Mouse (Mus musculus): ENCODE data around the gene Ubald2. TPM values are rescaled to one million over a fixed set of nuclear protein-coding genes. Genes with fewer than 3 reads are reported as not detected.

Gene Ubald2
- polyA plus RNA-seq, 1 experiment, result 733 TPM

DNA sequence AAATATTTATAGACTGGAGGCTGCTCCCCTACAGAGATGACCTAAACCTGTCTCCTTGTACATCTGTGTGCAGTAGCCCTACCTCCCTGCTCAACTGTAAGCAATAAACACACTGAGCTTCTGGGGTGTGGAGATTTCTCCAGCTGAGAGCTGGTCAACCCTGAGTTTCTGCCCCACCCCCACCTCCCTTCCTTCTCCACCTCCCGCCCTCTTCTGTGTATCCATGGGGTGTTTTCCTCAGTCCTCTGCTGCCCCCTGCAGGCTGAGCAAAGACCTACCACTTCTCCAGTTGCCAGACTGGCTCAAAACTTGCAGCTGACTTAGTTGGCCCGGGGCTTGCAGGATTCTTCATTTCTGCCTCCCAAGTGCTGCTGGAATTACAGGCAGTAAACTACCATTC lies 29.9 kb downstream of the Ubald2 start:
- TF ChIP-seq GATA1 (IDR thresholded peaks at IDR 0.05; ENCODE audit: low read length), result no peak

- no peak for TF ChIP-seq GATA1 (IDR thresholded peaks at IDR 0.05; ENCODE audit: low read length)
Measured at GRCm38 (mm10) chr11:116466141-116466540, 32.2 kb downstream of the Ubald2 start, which contains the start of gene Qrich2. Gene Qrich2, minus strand, starts transcription at chr11:116466241.

GRCm38 (mm10) chr11:116470249-116470648 lies 36.4 kb downstream of the Ubald2 start:
- no peak for TF ChIP-seq GATA1 (IDR thresholded peaks at IDR 0.05; ENCODE audit: low read length)

GRCm38 (mm10) chr11:116470896-116471295 lies 37.0 kb downstream of the Ubald2 start:
- no peak for TF ChIP-seq GATA1 (IDR thresholded peaks at IDR 0.05; ENCODE audit: low read length)

DNA sequence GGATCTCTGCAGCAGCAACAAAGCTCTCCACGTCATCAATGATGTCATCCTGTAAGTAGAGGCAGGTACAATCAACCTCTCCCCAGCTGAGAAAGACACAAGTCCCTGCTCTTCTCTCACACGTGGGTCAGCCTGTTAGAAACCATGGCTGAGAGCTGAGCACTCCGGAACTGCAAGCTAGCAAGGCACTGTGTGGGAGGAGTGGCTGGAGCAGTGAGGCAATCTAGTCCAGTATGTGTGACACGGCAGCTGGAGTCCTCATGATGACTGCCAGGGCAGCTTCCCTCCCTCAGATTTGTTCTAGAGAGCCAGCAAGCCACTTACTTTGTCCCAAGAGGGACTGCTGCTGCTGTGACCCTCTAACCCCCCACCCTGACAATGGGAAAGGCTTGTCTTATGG lies 38.4 kb downstream of the Ubald2 start:
- TF ChIP-seq GATA1 (IDR thresholded peaks at IDR 0.05; ENCODE audit: low read length), result no peak

- TF ChIP-seq GATA1 (IDR thresholded peaks at IDR 0.05; ENCODE audit: low read length), result no peak
Measured at GRCm38 (mm10) chr11:116476041-116476440, 42.1 kb downstream of the Ubald2 start.

DNA sequence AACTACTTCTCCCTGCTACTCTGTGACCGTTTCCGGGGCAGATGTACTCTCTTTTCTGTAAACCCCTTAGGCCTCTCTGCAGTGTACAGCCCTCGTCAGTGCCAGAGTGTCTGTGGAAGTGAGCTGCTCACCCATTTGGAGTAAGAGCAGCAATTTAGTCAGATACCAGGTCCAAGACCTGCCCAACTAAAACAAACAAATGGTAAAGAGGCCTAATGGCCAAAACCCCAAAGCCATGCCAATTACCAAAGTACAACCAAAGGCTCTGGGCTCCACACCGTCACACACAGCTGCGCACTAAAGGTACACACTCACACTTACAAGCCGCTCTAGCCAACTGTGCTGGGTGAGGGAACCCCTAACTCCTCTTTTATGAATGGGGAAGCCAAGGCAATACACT lies 42.8 kb downstream of the Ubald2 start:
- no peak for TF ChIP-seq GATA1 (IDR thresholded peaks at IDR 0.05; ENCODE audit: low read length)

- no peak for TF ChIP-seq GATA1 (IDR thresholded peaks at IDR 0.05; ENCODE audit: low read length)
Measured at GRCm38 (mm10) chr11:116477160-116477759, 43.4 kb downstream of the Ubald2 start.

GRCm38 (mm10) chr11:116478978-116479377 lies 45.1 kb downstream of the Ubald2 start:
- TF ChIP-seq GATA1 (IDR thresholded peaks at IDR 0.05; ENCODE audit: low read length), result no peak

DNA sequence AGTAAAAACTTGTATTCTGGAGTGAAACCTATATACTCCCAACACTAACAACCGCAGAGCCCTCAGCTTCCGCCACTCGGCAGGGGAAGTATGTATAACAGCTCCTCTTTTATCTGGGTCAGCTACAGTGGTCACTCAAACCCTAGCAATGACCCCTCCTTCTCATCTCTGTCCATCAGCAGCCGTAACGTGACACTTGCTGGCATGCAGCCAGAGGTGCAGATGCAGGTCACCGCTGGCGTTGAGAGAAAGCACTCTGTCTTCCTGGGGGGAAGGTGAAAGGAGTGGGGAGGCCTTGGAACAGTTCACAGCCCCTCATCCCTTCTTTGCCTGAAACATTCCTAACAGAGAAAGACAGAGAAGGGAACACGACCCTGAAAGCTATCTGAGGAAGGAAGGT lies 45.9 kb downstream of the Ubald2 start:
- no peak for TF ChIP-seq GATA1 (IDR thresholded peaks at IDR 0.05; ENCODE audit: low read length)

GRCm38 (mm10) chr11:116480975-116481374 lies 47.1 kb downstream of the Ubald2 start:
- no peak for TF ChIP-seq GATA1 (IDR thresholded peaks at IDR 0.05; ENCODE audit: low read length)

DNA sequence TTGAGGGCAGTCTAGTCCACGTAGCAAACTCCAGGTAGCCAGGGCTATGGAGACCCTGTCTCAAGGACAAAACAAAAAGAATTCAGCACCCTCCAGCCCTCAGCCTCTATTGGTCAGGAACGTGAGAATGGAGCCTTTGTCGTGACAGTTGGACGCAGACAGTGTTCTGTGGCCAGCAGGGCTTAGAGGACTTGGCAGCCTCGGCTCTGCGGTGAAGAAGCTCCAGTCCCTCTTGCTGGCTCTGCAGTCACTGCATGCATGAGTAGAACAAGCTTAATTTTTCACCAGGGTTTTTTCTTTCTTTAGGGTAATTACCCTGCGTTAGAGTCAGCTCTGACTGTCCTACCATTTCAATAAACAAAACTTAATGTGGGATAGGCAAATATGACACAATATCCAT lies 47.9 kb downstream of the Ubald2 start:
- no peak for TF ChIP-seq GATA1 (IDR thresholded peaks at IDR 0.05; ENCODE audit: low read length)

DNA sequence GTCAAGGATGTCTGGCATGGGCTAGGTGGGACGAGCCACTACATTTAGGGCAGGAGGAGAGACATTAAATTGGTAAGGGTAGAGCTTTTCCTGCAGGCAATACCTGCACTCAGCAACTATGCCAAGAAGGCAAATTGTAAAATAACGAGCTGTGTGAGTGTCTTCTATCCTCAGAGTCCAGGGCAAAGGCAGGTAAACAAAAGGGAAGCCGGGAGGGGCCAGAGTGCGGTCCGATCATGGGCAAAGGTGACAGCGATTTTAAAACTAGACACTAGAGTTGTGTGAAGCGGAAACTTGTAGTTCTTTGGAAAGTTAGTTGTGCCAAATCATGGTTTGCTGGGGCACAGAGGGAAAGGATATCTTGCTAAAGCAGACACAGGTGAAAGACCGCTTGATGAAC lies 50.4 kb downstream of the Ubald2 start:
- no peak for TF ChIP-seq GATA1 (IDR thresholded peaks at IDR 0.05; ENCODE audit: low read length)

DNA sequence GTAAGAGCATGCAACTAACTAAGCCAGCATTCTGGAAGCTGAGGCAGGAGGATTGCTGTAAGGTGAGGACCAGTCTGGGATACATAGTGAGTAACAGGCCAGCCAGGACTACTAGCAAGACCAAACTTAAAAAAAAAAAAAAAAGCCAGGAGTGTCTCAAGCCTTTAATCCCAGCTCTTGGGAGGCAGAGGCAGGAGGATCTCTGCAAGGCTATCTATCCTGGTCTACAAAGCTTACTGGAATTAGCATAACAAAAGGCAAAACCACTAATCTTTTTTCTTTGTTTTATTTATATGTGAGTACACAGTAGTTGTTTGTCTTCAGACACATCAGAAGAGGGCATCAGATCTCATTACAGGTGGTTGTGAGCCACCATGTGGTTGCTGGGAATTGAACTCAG lies 54.3 kb downstream of the Ubald2 start:
- TF ChIP-seq GATA1 (IDR thresholded peaks at IDR 0.05; ENCODE audit: low read length), result no peak

Other genes starting within 250 kb of the Ubald2 start
- gene Ten1, start 235.2 kb upstream of the Ubald2 start, polyA plus RNA-seq (2012), result 114 and 122 TPM in 2 replicates
- 1.8 and 2.5 TPM in 2 replicates for gene Acox1, start 235.0 kb upstream of the Ubald2 start, polyA plus RNA-seq (2012)
- gene Evpl, start 196.0 kb upstream of the Ubald2 start, polyA plus RNA-seq (2012), result 0.01 and 0.02 TPM in 2 replicates
- 52.4 and 70.9 TPM in 2 replicates for gene Srp68, start 159.9 kb upstream of the Ubald2 start, polyA plus RNA-seq (2012)
- gene Galr2, start 153.2 kb upstream of the Ubald2 start, polyA plus RNA-seq (2012), result not detected in 2 replicates
- 15.1 and 19.0 TPM in 2 replicates for gene Exoc7, start 126.9 kb upstream of the Ubald2 start, polyA plus RNA-seq (2012)
- 0.02 TPM in 1 of 2 replicates, not detected in the other for gene Foxj1, start 98.7 kb upstream of the Ubald2 start, polyA plus RNA-seq (2012)
- not detected in 2 replicates for gene Rnf157, start 21.1 kb upstream of the Ubald2 start, polyA plus RNA-seq (2012)
- gene Qrich2, start 32.1 kb downstream of the Ubald2 start, polyA plus RNA-seq (2012), result not detected in 2 replicates
- gene Prpsap1, start 60.1 kb downstream of the Ubald2 start, polyA plus RNA-seq (2012), result 76.5 and 115 TPM in 2 replicates
- 206 and 262 TPM in 2 replicates for gene Sphk1, start 96.8 kb downstream of the Ubald2 start, polyA plus RNA-seq (2012)
- 26.2 and 27.8 TPM in 2 replicates for gene Ube2o, start 147.4 kb downstream of the Ubald2 start, polyA plus RNA-seq (2012)
- not detected in 2 replicates for gene Aanat, start 152.3 kb downstream of the Ubald2 start, polyA plus RNA-seq (2012)
- gene Rhbdf2, start 192.9 kb downstream of the Ubald2 start, polyA plus RNA-seq (2012), result 4.8 and 5.3 TPM in 2 replicates
- 0.52 and 0.56 TPM in 2 replicates for gene Prcd, start 219.4 kb downstream of the Ubald2 start, polyA plus RNA-seq (2012)
- gene Cygb, start 220.2 kb downstream of the Ubald2 start, polyA plus RNA-seq (2012), result not detected in 2 replicates